Mouse (Mus musculus): ENCODE measurements around the gene Nsmce1. TPM values are rescaled to one million over a fixed set of nuclear protein-coding genes. Genes with fewer than 3 reads are reported as not detected.

The Nsmce1 gene
- total and polyA plus RNA-seq, 2 experiments from 2014 or later, result 27.8 to 88.6 TPM

- H3K4me2 ChIP-seq (ENCODE audit: low read depth, low read length), result no peak overlapping the region
- peak; percentile 93 for TF ChIP-seq CTCF (IDR thresholded peaks at IDR 0.05; ENCODE audit: low read depth)
Measured at GRCm38 (mm10) chr7:125471991-125472741, 19.2 kb downstream of the Nsmce1 start.

GRCm38 (mm10) chr7:125470901-125471300 is 20.5 kb downstream of the Nsmce1 start:
- WGBS, result 97% methylated on average over 4 of the region's 4 CpGs
- Histone ChIP-seq H3K4me3 (ENCODE audit: low read length) (no peak overlapping the region), H3K27ac (no peak overlapping the region), H3K27me3 (ENCODE audit: insufficient read depth, low read length) (no peaks in the 10 kb centered on the region), H3K9me3 (ENCODE audit: low read length) (no peaks in the 10 kb centered on the region), H3K4me2 (ENCODE audit: low read depth, low read length) (no peak overlapping the region), H3K4me1 (ENCODE audit: insufficient read depth, low read length) (peaks cover 8% of the 10 kb centered on the region; the same call in 1 of the 2 replicates), H3K36me3 (ENCODE audit: insufficient read depth, low read length) (peaks cover 20% of the 10 kb centered on the region), H3K9ac (replicated peaks; ENCODE audit: low read length) (no peak overlapping the region)
- no peak for TF ChIP-seq CTCF (IDR thresholded peaks at IDR 0.05; ENCODE audit: low read depth)
- ATAC-seq (no peak), DNase-seq (ENCODE audit: low spot score) (no peak)

More at GRCm38 (mm10) chr7:125471991-125472741, 19.2 kb downstream of the Nsmce1 start:
- Histone ChIP-seq H3K4me3 (ENCODE audit: low read length) (no peak overlapping the region), H3K27ac (peak overlapping the region; percentile 70), H3K4me1 (ENCODE audit: insufficient read depth, low read length) (peaks cover 14% of the 10 kb centered on the region; the same call in 1 of the 2 replicates), H3K36me3 (ENCODE audit: insufficient read depth, low read length) (peaks cover 15% of the 10 kb centered on the region), H3K9ac (replicated peaks; ENCODE audit: low read length) (peak overlapping the region; percentile 17; the same call in 1 of the 2 replicates), H3K27me3 (ENCODE audit: insufficient read depth, low read length) (no peaks in the 10 kb centered on the region), H3K9me3 (ENCODE audit: low read length) (no peaks in the 10 kb centered on the region)
- DNase-seq (ENCODE audit: low spot score) (peak; percentile 91), ATAC-seq (peak; percentile 57)
- 34% methylated on average over 13 of the region's 13 CpGs for WGBS

DNA sequence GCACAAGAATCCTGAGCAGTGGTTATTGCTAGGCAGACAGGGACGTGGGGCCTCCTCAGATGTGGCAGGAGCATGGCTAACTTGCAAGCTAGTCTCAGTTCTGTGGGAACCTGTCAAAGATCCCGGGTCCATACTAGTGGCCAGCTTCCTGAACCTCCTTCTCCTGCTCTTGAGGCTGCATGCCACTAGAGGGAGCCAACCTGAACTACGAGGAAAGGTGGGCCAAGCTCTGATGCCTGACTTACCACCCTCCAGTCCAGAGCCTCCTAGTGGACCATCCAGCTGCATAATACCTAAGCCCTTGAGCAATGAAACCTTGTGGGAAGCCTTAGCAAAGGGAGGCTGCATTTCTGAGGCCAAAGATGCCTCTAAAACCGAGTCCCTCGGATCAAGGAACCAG is 21.5 kb downstream of the Nsmce1 start:
- H3K4me2 ChIP-seq (ENCODE audit: low read depth, low read length), result no peak overlapping the region
- H3K36me3 ChIP-seq (ENCODE audit: insufficient read depth, low read length), result peaks cover 20% of the 10 kb centered on the region
- peak; percentile 94 for TF ChIP-seq CTCF (IDR thresholded peaks at IDR 0.05; ENCODE audit: low read depth)
- no peaks in the 10 kb centered on the region for H3K9me3 ChIP-seq (ENCODE audit: low read length)
- H3K27ac ChIP-seq, result no peak overlapping the region
- H3K4me1 ChIP-seq (ENCODE audit: insufficient read depth, low read length), result no peaks in the 10 kb centered on the region
- DNase-seq (ENCODE audit: low spot score) (peak; percentile 83), ATAC-seq (peak; percentile 50; the same call in 1 of the 2 replicates)
- no peak overlapping the region for H3K4me3 ChIP-seq (ENCODE audit: low read length)
- H3K27me3 ChIP-seq (ENCODE audit: insufficient read depth, low read length), result no peaks in the 10 kb centered on the region
- 27% methylated on average over 5 of the region's 5 CpGs for WGBS
- no peak overlapping the region for H3K9ac ChIP-seq (replicated peaks; ENCODE audit: low read length)

- 47% methylated on average over 2 of the region's 2 CpGs for WGBS
- DNase-seq (ENCODE audit: low spot score), result no peak
Measured at GRCm38 (mm10) chr7:125462200-125462599, 29.2 kb downstream of the Nsmce1 start.

GRCm38 (mm10) chr7:125453671-125454070 is 37.7 kb downstream of the Nsmce1 start:
- DNase-seq (ENCODE audit: low spot score), result peak; percentile 47
- Histone ChIP-seq H3K27me3 (ENCODE audit: insufficient read depth, low read length) (no peaks in the 10 kb centered on the region), H3K27ac (peak overlapping the region; percentile 7; the same call in 1 of the 2 replicates), H3K36me3 (ENCODE audit: insufficient read depth, low read length) (no peaks in the 10 kb centered on the region), H3K4me2 (ENCODE audit: low read depth, low read length) (no peak overlapping the region), H3K4me1 (ENCODE audit: insufficient read depth, low read length) (no peaks in the 10 kb centered on the region), H3K9me3 (ENCODE audit: low read length) (no peaks in the 10 kb centered on the region), H3K9ac (replicated peaks; ENCODE audit: low read length) (0 out of 2 replicates have a peak overlapping the region, but pooled peaks have one; percentile 21), H3K4me3 (ENCODE audit: low read length) (no peak overlapping the region)
- WGBS, result 80% methylated on average over 4 of the region's 4 CpGs
- TF ChIP-seq CTCF (IDR thresholded peaks at IDR 0.05; ENCODE audit: low read depth), result no peak
- peak; percentile 25; the same call in 1 of the 2 replicates for ATAC-seq

More at GRCm38 (mm10) chr7:125462200-125462599, 29.2 kb downstream of the Nsmce1 start:
- no peak for TF ChIP-seq CTCF (IDR thresholded peaks at IDR 0.05; ENCODE audit: low read depth)
- Histone ChIP-seq H3K4me1 (ENCODE audit: insufficient read depth, low read length) (no peaks in the 10 kb centered on the region), H3K9ac (replicated peaks; ENCODE audit: low read length) (no peak overlapping the region), H3K27ac (no peak overlapping the region), H3K9me3 (ENCODE audit: low read length) (no peaks in the 10 kb centered on the region), H3K36me3 (ENCODE audit: insufficient read depth, low read length) (peaks cover 5% of the 10 kb centered on the region), H3K27me3 (ENCODE audit: insufficient read depth, low read length) (no peaks in the 10 kb centered on the region), H3K4me2 (ENCODE audit: low read depth, low read length) (no peak overlapping the region), H3K4me3 (ENCODE audit: low read length) (no peak overlapping the region)
- ATAC-seq, result no peak

GRCm38 (mm10) chr7:125451078-125451477 is 40.3 kb downstream of the Nsmce1 start:
- Histone ChIP-seq H3K27ac (no peak overlapping the region), H3K4me2 (ENCODE audit: low read depth, low read length) (no peak overlapping the region), H3K36me3 (ENCODE audit: insufficient read depth, low read length) (no peaks in the 10 kb centered on the region), H3K9me3 (ENCODE audit: low read length) (no peaks in the 10 kb centered on the region), H3K4me1 (ENCODE audit: insufficient read depth, low read length) (no peaks in the 10 kb centered on the region), H3K9ac (replicated peaks; ENCODE audit: low read length) (no peak overlapping the region), H3K4me3 (ENCODE audit: low read length) (no peak overlapping the region), H3K27me3 (ENCODE audit: insufficient read depth, low read length) (no peaks in the 10 kb centered on the region)
- no peak for TF ChIP-seq CTCF (IDR thresholded peaks at IDR 0.05; ENCODE audit: low read depth)
- no peak for ATAC-seq
- no peak for DNase-seq (ENCODE audit: low spot score)
- WGBS, result 97% methylated on average over 2 of the region's 2 CpGs

DNA sequence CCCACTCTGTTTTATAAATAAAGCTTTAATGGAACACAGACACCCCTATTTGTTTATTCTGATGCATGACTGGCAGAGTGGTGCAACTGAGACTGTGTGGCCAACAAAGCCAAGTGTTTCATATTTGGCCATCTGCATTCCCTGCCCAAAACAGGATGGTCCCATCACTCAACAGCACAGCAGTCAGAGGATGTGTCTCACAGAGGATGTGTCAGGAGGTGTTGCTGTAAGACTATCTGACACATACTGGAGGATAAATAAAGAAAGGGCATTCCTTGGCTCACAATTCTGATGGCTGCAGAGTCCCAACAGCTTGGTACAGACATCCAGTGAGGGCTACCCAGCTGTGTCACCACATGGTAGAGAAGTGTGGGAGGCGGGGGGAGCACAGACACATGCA is 40.7 kb downstream of the Nsmce1 start:
- DNase-seq (ENCODE audit: low spot score) (no peak), ATAC-seq (no peak)
- Histone ChIP-seq H3K9ac (replicated peaks; ENCODE audit: low read length) (no peak overlapping the region), H3K36me3 (ENCODE audit: insufficient read depth, low read length) (no peaks in the 10 kb centered on the region), H3K4me3 (ENCODE audit: low read length) (no peak overlapping the region), H3K4me1 (ENCODE audit: insufficient read depth, low read length) (no peaks in the 10 kb centered on the region), H3K27me3 (ENCODE audit: insufficient read depth, low read length) (no peaks in the 10 kb centered on the region), H3K27ac (no peak overlapping the region), H3K9me3 (ENCODE audit: low read length) (no peaks in the 10 kb centered on the region), H3K4me2 (ENCODE audit: low read depth, low read length) (no peak overlapping the region)
- 88% methylated on average over 1 of the region's 1 CpGs for WGBS
- TF ChIP-seq CTCF (IDR thresholded peaks at IDR 0.05; ENCODE audit: low read depth), result no peak
